Mouse (Mus musculus): ENCODE measurements at regions not wholly inside any gene's neighbourhood (a gene's known extent, or its start where the extent isn't known, plus 50 kb on each side); places are given as distances from the start of the nearest gene placed in this dataset.

DNA sequence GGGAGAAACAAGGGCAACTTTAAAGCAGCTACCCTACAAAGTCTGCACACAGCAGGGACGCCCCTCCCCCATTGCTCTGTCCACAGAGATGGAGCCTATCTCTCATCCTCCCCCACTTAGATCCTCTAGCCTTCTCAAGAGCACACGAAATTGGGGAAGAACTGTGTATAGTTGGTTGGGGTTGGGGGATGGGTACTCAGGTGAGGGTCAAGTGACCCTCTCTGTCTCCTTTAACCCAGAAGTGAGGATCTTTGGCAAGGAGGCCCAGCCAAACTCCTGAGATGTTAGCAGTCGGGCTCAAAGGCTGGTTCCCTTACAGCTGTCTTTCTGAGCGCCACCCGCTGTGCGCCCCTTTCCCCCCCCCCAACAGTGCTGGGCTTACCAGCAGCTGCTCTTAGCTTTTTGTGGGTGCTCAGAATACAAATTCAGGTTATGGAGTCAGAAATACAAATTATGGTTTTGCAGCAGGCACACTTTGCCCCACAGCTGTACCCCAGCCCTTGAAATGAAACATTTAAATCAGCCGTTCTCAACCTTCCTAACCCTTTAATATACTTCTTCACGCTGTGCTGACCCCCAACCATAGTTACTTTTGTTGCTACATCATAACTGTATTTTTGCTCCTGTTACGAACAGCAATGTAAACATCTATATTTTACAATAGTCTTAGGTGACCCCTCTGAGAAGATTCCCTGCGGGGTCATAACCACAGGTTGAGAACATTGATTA is 50.1 kb upstream of the Smndc1 start:
- dilution Hi-C loops (cut with MboI; ENCODE audit: extremely low pct_ligation_motif_present, extremely low pct_unique_long_range_greater_than_20kb, low sequenced_read_pairs) (no loop called here), in situ Hi-C loops (cut with MboI; ENCODE audit: low pct_ligation_motif_present, low pct_unique_long_range_greater_than_20kb, low sequenced_read_pairs) (no loop called here)
- H3K9ac ChIP-seq (ENCODE audit: insufficient read depth, low read depth): no peak overlapping the region
- peak overlapping the region; percentile 54 for H3K4me2 ChIP-seq (ENCODE audit: insufficient read depth, low read depth, poor library complexity, severe bottlenecking)
- H3K36me3 ChIP-seq (replicated peaks in 1 of 2; ENCODE audit: control insufficient read depth in 1 of 2, insufficient read depth in 1 of 2, low read length in 1 of 2): peaks cover 0 to 2% of the 10 kb centered on the region in 2 experiments
- H3K4me3 ChIP-seq (replicated peaks in 1 of 3; ENCODE audit: low read depth in 2 of 3, low read length in 2 of 3, poor library complexity in 1 of 3): no peak overlapping the region
- peak; percentile 72 for DNase-seq (ENCODE audit: extremely low read depth)
- H3K27ac ChIP-seq (ENCODE audit: insufficient read depth, low read depth): peak overlapping the region; percentile 61
- H3K9me3 ChIP-seq (replicated peaks; ENCODE audit: low read length): peaks cover 4% of the 10 kb centered on the region
- peaks cover 50 to 83% of the 10 kb centered on the region in 2 experiments for H3K4me1 ChIP-seq (ENCODE audit: control insufficient read depth in 1 of 2, insufficient read depth in 2 of 2)
- TF ChIP-seq E2F4 (IDR thresholded peaks at IDR 0.05; ENCODE audit: insufficient replicate concordance, low read depth, low read length) (no peak), KAT2A (IDR thresholded peaks at IDR 0.05; ENCODE audit: insufficient replicate concordance, low read length) (no peak), SMC3 (IDR thresholded peaks at IDR 0.05; ENCODE audit: low read depth, low read length) (peak; percentile 2), CHD2 (IDR thresholded peaks at IDR 0.05; ENCODE audit: low read length) (peak; percentile 88), EP300 (IDR thresholded peaks at IDR 0.05; ENCODE audit: low read length) (peak; percentile 59; the same call in 1 of the 2 replicates), ETS1 (conservative IDR thresholded peaks at IDR 0.05; ENCODE audit: low read depth, low read length) (peak; percentile 80), IRF4 (IDR thresholded peaks at IDR 0.05; ENCODE audit: low read depth, low read length) (peak; percentile 40; the same call in 1 of the 2 replicates), TCF12 (IDR thresholded peaks at IDR 0.05; ENCODE audit: low read depth, low read length) (peak; percentile 75; the same call in 1 of the 2 replicates), POLR2A (IDR thresholded peaks at IDR 0.05; ENCODE audit: low read depth, low read length) (peak; percentile 36; the same call in 1 of the 2 replicates), ZC3H11A (IDR thresholded peaks at IDR 0.05; ENCODE audit: low read depth, low read length) (no peak), BHLHE40 (IDR thresholded peaks at IDR 0.05; ENCODE audit: low read depth, low read length) (peak; percentile 68)
- no peaks in the 10 kb centered on the region for H3K27me3 ChIP-seq (replicated peaks)
- H3K79me2 ChIP-seq (replicated peaks; ENCODE audit: control insufficient read depth, extremely low read depth, insufficient read depth, poor library complexity, severe bottlenecking): no peaks in the 10 kb centered on the region
